ENCODE assay signal across 14 mouse cellular contexts in the genomic region with DNA sequence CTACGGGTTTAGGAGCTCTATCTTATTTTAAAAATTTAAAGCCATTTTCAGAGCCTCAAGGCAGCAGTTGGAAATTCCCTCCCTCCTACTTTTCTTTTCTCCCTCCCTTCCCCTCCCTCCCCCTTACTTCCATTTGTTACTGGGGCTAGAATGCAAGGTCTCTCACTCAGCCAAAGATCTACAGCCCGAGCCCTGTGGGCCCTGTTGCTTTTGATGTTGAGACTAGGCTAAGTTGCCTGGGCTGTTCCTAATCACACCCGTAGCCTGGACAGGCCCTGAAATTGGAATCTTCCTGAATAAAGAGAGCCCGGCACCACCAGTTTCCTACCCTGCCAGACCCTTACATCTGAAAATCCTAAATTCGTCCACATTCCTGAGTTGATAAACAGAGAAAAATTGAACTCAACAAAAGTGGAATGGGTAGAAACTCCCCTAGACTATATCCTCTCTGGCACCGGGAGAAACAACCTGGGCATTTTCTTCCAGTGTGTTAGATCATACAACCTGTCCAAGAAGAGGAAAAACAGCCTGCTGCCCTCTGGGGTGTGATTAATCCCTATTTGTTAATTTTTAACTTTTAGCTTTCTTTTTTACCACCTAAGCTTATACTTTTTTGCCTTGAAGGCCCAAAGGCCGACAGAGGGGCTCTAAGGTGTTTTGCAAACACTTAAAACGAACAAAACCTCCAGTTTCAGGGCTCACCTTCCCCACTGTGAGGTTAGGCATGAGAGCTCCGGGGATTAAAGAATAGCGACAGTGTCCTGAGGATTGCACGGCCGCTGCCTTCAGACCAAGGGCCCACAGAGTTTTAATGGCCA.
A peak's percentile ranks its signal among the peaks of the same experiment; 100 is the strongest.
DNase-seq lines count a peak whose midpoint lies in the region; ATAC-seq and TF ChIP-seq lines count a peak whose summit lies in the region.
"Had no signal": no experiment of that assay in that cellular context is flagged by ENCODE, and none has a peak within 500 bp of the region (broad histone marks: within the 10 kb centered on the region; RNA-seq: fewer than 3 reads in every experiment).

No protein-coding gene starts in this region.

- 15% methylated on average over 12 of the region's 12 CpGs for WGBS in embryonic facial prominence, embryonic 10.5 days
- 49% methylated on average over 12 of the region's 12 CpGs for WGBS in liver, postnatal 0 days (ENCODE audit: insufficient replicate concordance)
- WGBS in hindbrain, embryonic 12.5 days = 20% methylated on average over 12 of the region's 12 CpGs

- peak overlapping the region; percentile 48 for H3K27ac ChIP-seq in embryonic facial prominence, embryonic 10.5 days (replicated peaks)
- peak overlapping the region; percentile 87 for H3K27ac ChIP-seq in liver, postnatal 0 days (ENCODE audit: low read depth)
- no peak overlapping the region for H3K27ac ChIP-seq in hindbrain, embryonic 12.5 days
- H3K27ac ChIP-seq: embryonic facial prominence, embryonic 15.5 days; gastrocnemius, adult 2 months had no signal

- ATAC-seq in liver, postnatal 0 days = peak; percentile 50; the same call in 1 of the 2 replicates
- no peak for ATAC-seq in hindbrain, embryonic 12.5 days (ENCODE audit: low FRiP score)

- peak overlapping the region; percentile 48; the same call in 1 of the 2 replicates for H3K9ac ChIP-seq in liver, postnatal 0 days (replicated peaks)
- H3K9ac ChIP-seq in hindbrain, embryonic 12.5 days = no peak overlapping the region
- H3K9ac ChIP-seq: embryonic facial prominence, embryonic 15.5 days had no signal

- H3K9me3 ChIP-seq in embryonic facial prominence, embryonic 10.5 days = peaks cover 17% of the 10 kb centered on the region; the same call in 1 of the 2 replicates
- no peaks in the 10 kb centered on the region for H3K9me3 ChIP-seq in liver, postnatal 0 days (ENCODE audit: low read length)
- H3K9me3 ChIP-seq in hindbrain, embryonic 12.5 days (replicated peaks) = peaks cover 18% of the 10 kb centered on the region
- H3K9me3 ChIP-seq: embryonic facial prominence, embryonic 15.5 days had no signal

- peak overlapping the region; percentile 36; the same call in 1 of the 2 replicates for H3K4me2 ChIP-seq in liver, postnatal 0 days (ENCODE audit: low read depth, low read length)
- no peak overlapping the region for H3K4me2 ChIP-seq in hindbrain, embryonic 12.5 days (replicated peaks)
- H3K4me2 ChIP-seq: embryonic facial prominence, embryonic 15.5 days had no signal

- H3K4me3 ChIP-seq in embryonic facial prominence, embryonic 10.5 days = no peak overlapping the region
- H3K4me3 ChIP-seq in liver, postnatal 0 days (ENCODE audit: low read depth, low read length) = no peak overlapping the region
- no peak overlapping the region for H3K4me3 ChIP-seq in hindbrain, embryonic 12.5 days
- H3K4me3 ChIP-seq: embryonic facial prominence, embryonic 15.5 days; gastrocnemius, adult 2 months had no signal

- no peak for TF ChIP-seq CTCF in liver, postnatal 0 days (IDR thresholded peaks at IDR 0.05; ENCODE audit: low read depth)

- TF ChIP-seq EP300 in liver, postnatal 0 days (IDR thresholded peaks at IDR 0.05; ENCODE audit: low read depth) = no peak

- peaks cover 26% of the 10 kb centered on the region for H3K4me1 ChIP-seq in embryonic facial prominence, embryonic 10.5 days
- H3K4me1 ChIP-seq in liver, postnatal 0 days (ENCODE audit: insufficient read depth) = peaks cover 7% of the 10 kb centered on the region; the same call in 1 of the 2 replicates
- 0 out of 2 replicates have a peak, but pooled peaks cover 4% of the 10 kb centered on the region for H3K4me1 ChIP-seq in hindbrain, embryonic 12.5 days
- H3K4me1 ChIP-seq: embryonic facial prominence, embryonic 15.5 days had no signal

- no peaks in the 10 kb centered on the region for H3K36me3 ChIP-seq in embryonic facial prominence, embryonic 10.5 days (replicated peaks)
- no peaks in the 10 kb centered on the region for H3K36me3 ChIP-seq in liver, postnatal 0 days (replicated peaks; ENCODE audit: insufficient read depth, low read length)
- H3K36me3 ChIP-seq in hindbrain, embryonic 12.5 days = no peaks in the 10 kb centered on the region
- H3K36me3 ChIP-seq: embryonic facial prominence, embryonic 15.5 days had no signal

- 0 out of 2 replicates have a peak, but pooled peaks cover 3% of the 10 kb centered on the region for H3K27me3 ChIP-seq in embryonic facial prominence, embryonic 10.5 days (replicated peaks; ENCODE audit: low read depth, poor library complexity, severe bottlenecking)
- H3K27me3 ChIP-seq in liver, postnatal 0 days (ENCODE audit: insufficient read depth, low read length) = no peaks in the 10 kb centered on the region
- no peaks in the 10 kb centered on the region for H3K27me3 ChIP-seq in hindbrain, embryonic 12.5 days
- H3K27me3 ChIP-seq: embryonic facial prominence, embryonic 15.5 days had no signal

- DNase-seq in kidney, adult 11 months = peak; percentile 68
- no peak for DNase-seq in kidney, postnatal 10 days
- peak; percentile 48 for DNase-seq in embryonic facial prominence, embryonic 10.5 days (ENCODE audit: low spot score)
- DNase-seq in kidney, postnatal 14 days = peak; percentile 59
- peak; percentile 14 for DNase-seq in liver, postnatal 0 days
- DNase-seq in frontal cortex, postnatal 14 days (ENCODE audit: low spot score in 2 of 2) = no peak
- DNase-seq in urinary bladder, adult 18-20 months (ENCODE audit: low spot score in 2 of 2) = no peak
- DNase-seq: adrenal gland, postnatal 10 days; B cell, adult 2 months; cerebellum, adult 11-12 months; gastrocnemius, adult 2 months; left cerebral cortex, postnatal 4 days had no signal

Comparison
In these comparisons a context has a peak if more than half of its experiments do, and no peak if none do; other contexts are left out.
1. DNase-seq: peak in kidney, adult 11 months (single experiment), embryonic facial prominence, embryonic 10.5 days (single experiment), kidney, postnatal 14 days (single experiment) and liver, postnatal 0 days (single experiment); none in kidney, postnatal 10 days (single experiment), frontal cortex, postnatal 14 days (0 of 2) and urinary bladder, adult 18-20 months (0 of 2).